Mouse (Mus musculus): ENCODE measurements around the gene Ak9. TPM values are rescaled to one million over a fixed set of nuclear protein-coding genes. Genes with fewer than 3 reads are reported as not detected.
"Not testable (repeated sequence)": the region's sequence is repeated elsewhere in the genome, so short reads cannot be mapped to it uniquely, and the experiment has no call there.

The Ak9 gene
- polyA plus RNA-seq, 1 experiment from 2014 or later = not detected

- not testable (repeated sequence) for H3K27me3 ChIP-seq (ENCODE audit: control insufficient read depth, insufficient read depth, low read length); H3K9ac ChIP-seq (replicated peaks; ENCODE audit: low read length); H3K36me3 ChIP-seq (replicated peaks; ENCODE audit: control insufficient read depth, insufficient read depth, low read depth, low read length); H3K27ac ChIP-seq (replicated peaks; ENCODE audit: low read depth, low read length); H3K4me2 ChIP-seq (ENCODE audit: low read depth, low read length); DNase-seq (ENCODE audit: low spot score); H3K9me3 ChIP-seq (replicated peaks; ENCODE audit: control insufficient read depth, low read length); H3K4me1 ChIP-seq (ENCODE audit: control insufficient read depth, insufficient read depth, low read length); H3K4me3 ChIP-seq (ENCODE audit: low read depth, low read length); ATAC-seq (replicated peaks; ENCODE audit: insufficient number of reproducible peaks, low FRiP score, low TSS enrichment, low read depth)
- 91% methylated on average over 1 of the region's 1 CpGs for WGBS
These were observed 107.0 kb downstream of the Ak9 start for GRCm38 (mm10) chr10:41410821-41411220.

DNA sequence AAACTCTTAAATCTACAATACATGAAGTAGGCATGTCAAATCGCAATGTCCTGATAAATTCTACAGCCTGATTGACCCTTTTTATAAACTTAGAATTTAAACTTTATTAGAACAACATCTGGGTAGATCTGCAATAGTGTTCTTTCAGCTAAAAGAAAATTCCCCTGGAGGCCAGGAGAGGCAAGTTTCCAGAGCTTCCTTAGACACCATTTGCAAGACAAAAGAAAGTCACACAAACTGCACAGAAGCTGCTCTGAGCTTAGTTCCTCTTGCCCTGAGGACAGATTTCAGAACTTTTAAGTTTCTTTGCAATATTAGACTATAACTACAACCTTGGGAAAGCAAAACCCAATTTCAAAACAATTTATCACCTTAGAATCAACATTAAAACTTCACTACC is 109.7 kb downstream of the Ak9 start:
- WGBS = 89% methylated on average over 1 of the region's 1 CpGs
- not testable (repeated sequence) for H3K36me3 ChIP-seq (replicated peaks; ENCODE audit: control insufficient read depth, insufficient read depth, low read depth, low read length); ATAC-seq (replicated peaks; ENCODE audit: insufficient number of reproducible peaks, low FRiP score, low TSS enrichment, low read depth)

GRCm38 (mm10) chr10:41415368-41415767 is 111.6 kb downstream of the Ak9 start:
- not testable (repeated sequence) for H3K9me3 ChIP-seq (replicated peaks; ENCODE audit: control insufficient read depth, low read length); H3K27ac ChIP-seq (replicated peaks; ENCODE audit: low read depth, low read length); H3K9ac ChIP-seq (replicated peaks; ENCODE audit: low read length); H3K4me3 ChIP-seq (ENCODE audit: low read depth, low read length); H3K4me1 ChIP-seq (ENCODE audit: control insufficient read depth, insufficient read depth, low read length); H3K27me3 ChIP-seq (ENCODE audit: control insufficient read depth, insufficient read depth, low read length); H3K36me3 ChIP-seq (replicated peaks; ENCODE audit: control insufficient read depth, insufficient read depth, low read depth, low read length); H3K4me2 ChIP-seq (ENCODE audit: low read depth, low read length); ATAC-seq (replicated peaks; ENCODE audit: insufficient number of reproducible peaks, low FRiP score, low TSS enrichment, low read depth); DNase-seq (ENCODE audit: low spot score)
- 85% methylated on average over 2 of the region's 2 CpGs for WGBS

More for the DNA sequence above, 109.7 kb downstream of the Ak9 start:
- not testable (repeated sequence) for DNase-seq (ENCODE audit: low spot score); H3K4me2 ChIP-seq (ENCODE audit: low read depth, low read length); H3K4me3 ChIP-seq (ENCODE audit: low read depth, low read length); H3K27me3 ChIP-seq (ENCODE audit: control insufficient read depth, insufficient read depth, low read length); H3K9ac ChIP-seq (replicated peaks; ENCODE audit: low read length); H3K9me3 ChIP-seq (replicated peaks; ENCODE audit: control insufficient read depth, low read length); H3K4me1 ChIP-seq (ENCODE audit: control insufficient read depth, insufficient read depth, low read length); H3K27ac ChIP-seq (replicated peaks; ENCODE audit: low read depth, low read length)

DNA sequence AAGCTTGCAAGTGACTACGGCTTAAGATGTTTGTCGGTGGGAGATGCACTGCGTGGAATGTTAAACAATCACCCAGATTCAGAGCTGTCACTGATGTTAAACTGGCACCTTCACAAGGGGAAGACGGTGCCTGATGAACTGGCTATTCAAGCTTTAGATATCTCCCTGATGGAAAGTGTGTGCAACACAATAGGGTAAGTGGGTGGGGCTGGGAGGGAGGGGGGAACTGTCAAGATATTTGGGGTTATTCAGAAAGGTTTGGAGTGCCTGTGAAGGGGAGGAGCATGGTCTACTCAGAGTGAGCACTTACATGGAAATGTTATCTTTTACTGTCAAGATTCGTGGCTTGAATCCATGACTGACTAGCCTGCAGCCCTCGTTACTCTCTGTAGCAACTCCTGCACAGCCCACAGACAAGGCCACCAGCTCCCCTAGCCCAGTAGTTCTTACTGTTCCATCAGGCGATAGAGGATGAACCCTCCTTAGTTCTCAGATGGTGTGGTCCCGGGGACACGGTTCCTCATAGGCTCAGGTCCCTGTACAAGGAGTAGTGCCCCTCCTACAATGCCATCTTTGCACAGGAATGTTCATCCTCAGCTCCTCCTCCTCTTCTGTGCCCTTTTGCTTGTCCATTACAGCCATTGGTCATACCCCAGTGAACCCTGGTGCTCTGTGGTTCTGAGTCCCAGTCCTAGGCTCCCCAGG is 116.9 kb downstream of the Ak9 start:
- H3K9me3 ChIP-seq (replicated peaks; ENCODE audit: control insufficient read depth, low read length) = no peaks in the 10 kb centered on the region
- no peaks in the 10 kb centered on the region for H3K4me1 ChIP-seq (ENCODE audit: control insufficient read depth, insufficient read depth, low read length)
- no peaks in the 10 kb centered on the region for H3K36me3 ChIP-seq (replicated peaks; ENCODE audit: control insufficient read depth, insufficient read depth, low read depth, low read length)
- no peak overlapping the region for H3K27ac ChIP-seq (replicated peaks; ENCODE audit: low read depth, low read length)
- no peak for ATAC-seq (replicated peaks; ENCODE audit: insufficient number of reproducible peaks, low FRiP score, low TSS enrichment, low read depth)
- H3K27me3 ChIP-seq (ENCODE audit: control insufficient read depth, insufficient read depth, low read length) = no peaks in the 10 kb centered on the region
- no peak overlapping the region for H3K9ac ChIP-seq (replicated peaks; ENCODE audit: low read length)
- no peak for DNase-seq (ENCODE audit: low spot score)
- no peak overlapping the region for H3K4me3 ChIP-seq (ENCODE audit: low read depth, low read length)
- 80% methylated on average over 9 of the region's 9 CpGs for WGBS
- no peak overlapping the region for H3K4me2 ChIP-seq (ENCODE audit: low read depth, low read length)

GRCm38 (mm10) chr10:41423681-41424080 is 119.9 kb downstream of the Ak9 start:
- Histone ChIP-seq H3K27me3 (ENCODE audit: control insufficient read depth, insufficient read depth, low read length) (no peaks in the 10 kb centered on the region), H3K4me3 (ENCODE audit: low read depth, low read length) (no peak overlapping the region), H3K4me1 (ENCODE audit: control insufficient read depth, insufficient read depth, low read length) (no peaks in the 10 kb centered on the region), H3K9me3 (replicated peaks; ENCODE audit: control insufficient read depth, low read length) (no peaks in the 10 kb centered on the region), H3K36me3 (replicated peaks; ENCODE audit: control insufficient read depth, insufficient read depth, low read depth, low read length) (no peaks in the 10 kb centered on the region), H3K9ac (replicated peaks; ENCODE audit: low read length) (no peak overlapping the region), H3K27ac (replicated peaks; ENCODE audit: low read depth, low read length) (no peak overlapping the region), H3K4me2 (ENCODE audit: low read depth, low read length) (no peak overlapping the region)
- no peak for DNase-seq (ENCODE audit: low spot score)
- 81% methylated on average over 2 of the region's 2 CpGs for WGBS
- no peak for ATAC-seq (replicated peaks; ENCODE audit: insufficient number of reproducible peaks, low FRiP score, low TSS enrichment, low read depth)

GRCm38 (mm10) chr10:41426368-41426767 is 122.6 kb downstream of the Ak9 start:
- DNase-seq (ENCODE audit: low spot score) (no peak), ATAC-seq (replicated peaks; ENCODE audit: insufficient number of reproducible peaks, low FRiP score, low TSS enrichment, low read depth) (no peak)
- Histone ChIP-seq H3K9me3 (replicated peaks; ENCODE audit: control insufficient read depth, low read length) (no peaks in the 10 kb centered on the region), H3K9ac (replicated peaks; ENCODE audit: low read length) (no peak overlapping the region), H3K4me1 (ENCODE audit: control insufficient read depth, insufficient read depth, low read length) (no peaks in the 10 kb centered on the region), H3K27me3 (ENCODE audit: control insufficient read depth, insufficient read depth, low read length) (no peaks in the 10 kb centered on the region), H3K27ac (replicated peaks; ENCODE audit: low read depth, low read length) (no peak overlapping the region), H3K4me3 (ENCODE audit: low read depth, low read length) (no peak overlapping the region), H3K36me3 (replicated peaks; ENCODE audit: control insufficient read depth, insufficient read depth, low read depth, low read length) (no peaks in the 10 kb centered on the region), H3K4me2 (ENCODE audit: low read depth, low read length) (no peak overlapping the region)
- 56% methylated on average over 6 of the region's 6 CpGs for WGBS

DNA sequence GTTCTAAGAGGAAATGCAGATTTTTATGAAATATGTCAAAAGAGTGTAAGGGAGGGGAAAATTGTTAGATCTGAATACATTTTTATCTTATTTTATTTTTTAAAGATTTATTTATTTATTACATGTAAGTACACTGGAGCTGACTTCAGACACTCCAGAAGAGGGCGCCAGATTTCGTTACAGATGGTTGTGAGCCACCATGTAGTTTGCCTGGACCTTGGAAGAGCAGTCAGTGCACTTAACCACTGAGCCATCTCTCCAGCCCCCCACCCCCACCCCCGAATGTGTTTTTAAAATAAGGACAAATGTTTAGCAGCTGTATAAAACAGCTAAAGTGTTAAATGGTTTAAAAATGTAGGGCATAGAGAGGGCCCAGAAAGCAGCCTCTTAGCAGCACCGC is 130.8 kb downstream of the Ak9 start:
- DNase-seq (ENCODE audit: low spot score) = peak; percentile 60
- no peak overlapping the region for H3K27ac ChIP-seq (replicated peaks; ENCODE audit: low read depth, low read length)
- no peaks in the 10 kb centered on the region for H3K9me3 ChIP-seq (replicated peaks; ENCODE audit: control insufficient read depth, low read length)
- H3K27me3 ChIP-seq (ENCODE audit: control insufficient read depth, insufficient read depth, low read length) = no peaks in the 10 kb centered on the region
- H3K4me2 ChIP-seq (ENCODE audit: low read depth, low read length) = no peak overlapping the region
- ATAC-seq (replicated peaks; ENCODE audit: insufficient number of reproducible peaks, low FRiP score, low TSS enrichment, low read depth) = no peak
- 26% methylated on average over 4 of the region's 4 CpGs for WGBS
- H3K9ac ChIP-seq (replicated peaks; ENCODE audit: low read length) = no peak overlapping the region
- no peaks in the 10 kb centered on the region for H3K4me1 ChIP-seq (ENCODE audit: control insufficient read depth, insufficient read depth, low read length)
- H3K36me3 ChIP-seq (replicated peaks; ENCODE audit: control insufficient read depth, insufficient read depth, low read depth, low read length) = no peaks in the 10 kb centered on the region
- H3K4me3 ChIP-seq (ENCODE audit: low read depth, low read length) = no peak overlapping the region

- Histone ChIP-seq H3K4me3 (ENCODE audit: low read depth, low read length) (no peak overlapping the region), H3K9me3 (replicated peaks; ENCODE audit: control insufficient read depth, low read length) (no peaks in the 10 kb centered on the region), H3K27me3 (ENCODE audit: control insufficient read depth, insufficient read depth, low read length) (no peaks in the 10 kb centered on the region), H3K27ac (replicated peaks; ENCODE audit: low read depth, low read length) (no peak overlapping the region), H3K36me3 (replicated peaks; ENCODE audit: control insufficient read depth, insufficient read depth, low read depth, low read length) (no peaks in the 10 kb centered on the region), H3K4me2 (ENCODE audit: low read depth, low read length) (no peak overlapping the region), H3K4me1 (ENCODE audit: control insufficient read depth, insufficient read depth, low read length) (no peaks in the 10 kb centered on the region), H3K9ac (replicated peaks; ENCODE audit: low read length) (no peak overlapping the region)
- no peak for DNase-seq (ENCODE audit: low spot score)
- no peak for ATAC-seq (replicated peaks; ENCODE audit: insufficient number of reproducible peaks, low FRiP score, low TSS enrichment, low read depth)
- 39% methylated on average over 3 of the region's 3 CpGs for WGBS
These were observed 131.4 kb downstream of the Ak9 start for GRCm38 (mm10) chr10:41435141-41435540.

Measured in embryonic facial prominence, embryonic 11.5 days (tissue).